Comparison of ENCODE assay signal across 9 mouse cellular contexts in genomic region chr8:87690100-87691095, GRCm38 (mm10).
DNase-seq lines count a peak whose midpoint lies in the region; ATAC-seq lines count a peak whose summit lies in the region.
"Had no signal": no experiment of that assay in that cellular context is flagged by ENCODE, and none has a peak within 500 bp of the region (broad histone marks: within the 10 kb centered on the region; RNA-seq: fewer than 3 reads in every experiment).

No protein-coding gene starts in this region.

- 0 out of 2 replicates have a peak overlapping the region, but pooled peaks have one; percentile 2 for H3K4me3 ChIP-seq in midbrain, embryonic 12.5 days

- no peaks in the 10 kb centered on the region for H3K9me3 ChIP-seq in midbrain, embryonic 12.5 days

- H3K4me2 ChIP-seq in midbrain, embryonic 12.5 days (replicated peaks): peak overlapping the region; percentile 34

- H3K36me3 ChIP-seq in midbrain, embryonic 12.5 days: peaks cover 16% of the 10 kb centered on the region

- peak overlapping the region; percentile 37 for H3K9ac ChIP-seq in midbrain, embryonic 12.5 days (replicated peaks)

- peaks cover 99% of the 10 kb centered on the region for H3K4me1 ChIP-seq in midbrain, embryonic 12.5 days

- 25% methylated on average over 28 of the region's 28 CpGs for WGBS in midbrain, embryonic 12.5 days

- H3K27ac ChIP-seq in midbrain, embryonic 12.5 days (replicated peaks): peak overlapping the region; percentile 92
- H3K27ac ChIP-seq: macrophage had no signal

- ATAC-seq in midbrain, embryonic 12.5 days (ENCODE audit: low FRiP score, low read depth): peak; percentile 32

- no peaks in the 10 kb centered on the region for H3K27me3 ChIP-seq in midbrain, embryonic 12.5 days

- peak; percentile 61 to 65 for DNase-seq in cerebellum, postnatal 25 days
- no peak for DNase-seq in cerebellum, adult 11-12 months
- DNase-seq in right cerebral cortex, adult 18-20 months: peak; percentile 47
- no peak for DNase-seq in right cerebral cortex, postnatal 4 days
- DNase-seq in heart, postnatal 4 days: peak; percentile 10
- no peak for DNase-seq in liver
- DNase-seq in c-Kit-positive CD71-positive TER-119-positive erythroid progenitor cells, embryonic 14.5 days (ENCODE audit: low spot score): no peak

Comparison
In these comparisons a context has a peak if more than half of its experiments do, and no peak if none do; other contexts are left out.
1. DNase-seq: peak in cerebellum, postnatal 25 days (2 of 2), right cerebral cortex, adult 18-20 months (single experiment) and heart, postnatal 4 days (single experiment); none in cerebellum, adult 11-12 months (single experiment), right cerebral cortex, postnatal 4 days (single experiment), liver (single experiment) and c-Kit-positive CD71-positive TER-119-positive erythroid progenitor cells, embryonic 14.5 days (single experiment).